8 mouse cellular contexts compared by ENCODE assay signal in genomic region chr12:17690564-17691281, GRCm38 (mm10). TPM values are rescaled to one million over a fixed set of nuclear protein-coding genes. Genes with fewer than 3 reads are reported as not detected.
A peak's percentile ranks its signal among the peaks of the same experiment; 100 is the strongest.
DNase-seq lines count a peak whose midpoint lies in the region; ATAC-seq and TF ChIP-seq lines count a peak whose summit lies in the region.

Gene Hpcal1 (plus strand): TSS chr12:17690856.

- WGBS in hindbrain, embryonic 16.5 days = 0% methylated on average over 50 of the region's 72 CpGs

- H3K9ac ChIP-seq in hindbrain, embryonic 16.5 days (ENCODE audit: low read depth, low read length) = peak within 1 kb of the TSS; percentile 80

- H3K27ac ChIP-seq in gastrocnemius, adult 2 months = peak within 1 kb of the TSS; percentile 87
- peak within 1 kb of the TSS; percentile 68 for H3K27ac ChIP-seq in hindbrain, embryonic 16.5 days (ENCODE audit: low read depth, low read length)

- peak within 1 kb of the TSS; percentile 94 for H3K4me2 ChIP-seq in hindbrain, embryonic 16.5 days (ENCODE audit: low read length)

- no peaks in the 10 kb centered on the region for H3K36me3 ChIP-seq in hindbrain, embryonic 16.5 days (ENCODE audit: control insufficient read depth, insufficient read depth, low read length)

- H3K9me3 ChIP-seq in hindbrain, embryonic 16.5 days (ENCODE audit: control insufficient read depth, low read length) = no peaks in the 10 kb centered on the region

- peak within 1 kb of the TSS; percentile 95 for H3K4me3 ChIP-seq in gastrocnemius, adult 2 months
- H3K4me3 ChIP-seq in hindbrain, embryonic 16.5 days (ENCODE audit: low read length) = peak within 1 kb of the TSS; percentile 79

- DNase-seq in gastrocnemius, adult 2 months = peak; percentile 98
- DNase-seq in left cerebral cortex, adult 18-20 months (ENCODE audit: low spot score in 2 of 2) = peak; percentile 89 to 91
- DNase-seq in lung, postnatal 4 days = peak; percentile 96 to 98
- peak; percentile 93 for DNase-seq in retina, postnatal 1 day
- peak; percentile 99 for DNase-seq in thymus, postnatal 4 days

- H3K27me3 ChIP-seq in hindbrain, embryonic 16.5 days (replicated peaks; ENCODE audit: control insufficient read depth, insufficient read depth, low read length) = no peaks in the 10 kb centered on the region

- H3K4me1 ChIP-seq in hindbrain, embryonic 16.5 days (ENCODE audit: control insufficient read depth, insufficient read depth, low read depth, low read length) = peaks cover 18% of the 10 kb centered on the region

- peak; percentile 68 for ATAC-seq in activated CD4-positive, CD25-positive, alpha-beta regulatory T cell, adult 4 months
- peak; percentile 81 for ATAC-seq in common myeloid progenitor, adult 5-6 weeks (replicated peaks; ENCODE audit: low read depth, poor library complexity, severe bottlenecking)
- peak; percentile 92 for ATAC-seq in hindbrain, embryonic 16.5 days

- intact Hi-C loops in gastrocnemius, adult 2 months (cut with DNase I) = loop anchor here (5.0 kb wide), 5 partner anchors 42 to 138 kb away; no protein-coding TSS in a partner anchor

- no peak for TF ChIP-seq CTCF in gastrocnemius, adult 2 months (IDR thresholded peaks at IDR 0.05)

RNA-seq across cellular contexts. Expression of gene Hpcal1, which starts in this region (rescaled TPM):
- 10 to 100 TPM; 59.7 to 63.6 TPM for polyA plus RNA-seq in activated CD4-positive, CD25-positive, alpha-beta regulatory T cell, adult 4 months (2017; shearing (Covaris generic))
- total RNA-seq in common myeloid progenitor, adult 5-6 weeks (2017) = 14.7 and 14.8 TPM in 2 replicates
- total RNA-seq in gastrocnemius, adult 2 months (2021) = 10 to 100 TPM in 1 of 2 experiments, 1 to 10 TPM in 1; 4.8 to 10.3 TPM
- polyA plus RNA-seq in hindbrain, embryonic 16.5 days (2015; fragmentation: Nextera tagmentation; extraction: Ambion mirVana) = 150 and 167 TPM in 2 replicates
- 10 to 100 TPM; 80.0 to 93.6 TPM for total RNA-seq in left cerebral cortex, adult 18-20 months (2021)

Comparison
In these comparisons a context has a peak if more than half of its experiments do, and no peak if none do; other contexts are left out.
1. Peak in every context shown above with its lines: DNase-seq, ATAC-seq, H3K4me3 ChIP-seq and H3K27ac ChIP-seq.